Mouse (Mus musculus) G1E (cell line): ENCODE results near the gene Kdelr2. TPM values are rescaled to one million over a fixed set of nuclear protein-coding genes. Genes with fewer than 3 reads are reported as not detected.
"Not testable (repeated sequence)": the region's sequence is repeated elsewhere in the genome, so short reads cannot be mapped to it uniquely, and the experiment has no call there.

Experiments
- ATAC-seq: 2 replicates; pipeline ENCODE4 v1.8.0; 2016; ENCODE audit warnings: mild to moderate bottlenecking; ENCODE audit not compliant: insufficient number of reproducible peaks, poor library complexity, low FRiP score, severe bottlenecking; ENCODE audit errors: extremely low read depth
- DNase-seq: peaks from one replicate; pipeline ENCODE4 v3.0.0; 2012; ENCODE audit warnings: low spot score
- H3K27me3 ChIP-seq: 2 replicates; pipeline ENCODE4 v1.6.1; 2012; ENCODE audit warnings: mild to moderate bottlenecking, low read length, inconsistent platforms; ENCODE audit not compliant: insufficient read depth
- H3K36me3 ChIP-seq: replicated peaks from 2 replicates; pipeline ENCODE3; 2012; ENCODE audit warnings: mild to moderate bottlenecking, inconsistent platforms
- H3K4me1 ChIP-seq: 2 replicates; pipeline ENCODE4 v1.6.1; 2012; ENCODE audit warnings: low read depth, low read length, inconsistent platforms, mixed read lengths; ENCODE audit not compliant: insufficient read depth
- H3K4me3 ChIP-seq: 2 replicates; pipeline ENCODE4 v1.5.1; 2012; ENCODE audit warnings: low read depth, mild to moderate bottlenecking, inconsistent platforms, low read length, moderate library complexity, mixed read lengths
- H3K9me3 ChIP-seq: replicated peaks from 2 replicates; pipeline ENCODE4 v1.6.1; 2012; ENCODE audit warnings: inconsistent platforms
- CTCF ChIP-seq: IDR thresholded peaks from 2 replicates; pipeline ENCODE4 v1.5.1; 2012; ENCODE audit warnings: low read depth, low read length, inconsistent platforms, mixed read lengths
- GATA1 ChIP-seq: IDR thresholded peaks from 2 replicates; pipeline ENCODE4 v1.6.1; 2012; ENCODE audit warnings: borderline replicate concordance, low read length, inconsistent platforms, mixed read lengths
- GATA2 ChIP-seq: IDR thresholded peaks from 2 replicates; pipeline ENCODE4 v1.6.1; 2012; ENCODE audit warnings: low read depth, low read length, inconsistent platforms, borderline replicate concordance
- POLR2AphosphoS5 ChIP-seq: IDR thresholded peaks from 2 replicates; pipeline ENCODE4 v1.6.1; 2012; ENCODE audit warnings: low read depth, low read length, inconsistent platforms; ENCODE audit not compliant: insufficient replicate concordance
- TAL1 ChIP-seq: conservative IDR thresholded peaks from 2 replicates; pipeline ENCODE4 v1.6.1; 2012; ENCODE audit warnings: low read depth, low read length, inconsistent platforms, mixed read lengths
- polyA plus RNA-seq: library from polyadenylated mRNA; stranded (reverse); fragments of >175 nt; gene quantifications from 2 replicates; pipeline ENCODE4 v1.2.3, GENCODE M21; 2012
- total RNA-seq, 2 experiments: library from RNA; stranded (forward) in 1 of 2; stranded (reverse) in 1 of 2; fragments of 200-1000 nt in 1 of 2; fragments of >200 nt in 1 of 2; fragmentation: Nextera tagmentation in 1 of 2; gene quantifications; 2 replicates each; pipeline ENCODE4 v1.2.3; 2014 to 2017

Kdelr2 gene
- total and polyA plus RNA-seq, 3 experiments, result 43.7 to 75.3 (median 59.7) TPM

DNA sequence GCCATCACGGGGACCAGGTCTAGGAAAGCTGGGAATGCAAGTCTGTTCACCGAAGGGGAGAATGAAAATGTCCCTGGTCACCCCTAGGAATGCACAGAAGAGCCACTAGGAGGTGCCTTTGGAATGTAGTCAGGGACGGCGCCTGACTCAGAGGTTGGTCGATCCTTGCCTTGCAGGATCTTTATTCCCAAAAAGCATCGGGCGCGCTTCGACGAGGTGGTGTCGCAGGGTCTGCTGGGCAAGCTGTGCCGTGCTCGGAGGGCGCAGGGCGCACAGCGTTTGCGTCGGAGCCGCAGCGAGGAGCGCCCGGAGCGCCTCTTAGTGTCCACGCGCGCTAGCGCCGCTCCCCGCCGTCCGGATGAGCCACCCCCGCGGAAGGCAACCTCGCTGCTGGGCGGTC, 30.8 kb upstream of the Kdelr2 start:
- Histone ChIP-seq H3K4me3 (no peak overlapping the region), H3K36me3 (no peaks in the 10 kb centered on the region), H3K9me3 (peaks cover 3% of the 10 kb centered on the region), H3K27me3 (peaks cover 29% of the 10 kb centered on the region; the same call in 1 of the 2 replicates), H3K4me1 (peaks cover 9% of the 10 kb centered on the region; the same call in 1 of the 2 replicates)
- no peak for ATAC-seq
- DNase-seq, result no peak
- no peak for TF ChIP-seq POLR2AphosphoS5
- no peak for TF ChIP-seq CTCF
- TF ChIP-seq GATA1, result no peak
- TF ChIP-seq GATA2, result no peak
- TF ChIP-seq TAL1, result no peak

DNA sequence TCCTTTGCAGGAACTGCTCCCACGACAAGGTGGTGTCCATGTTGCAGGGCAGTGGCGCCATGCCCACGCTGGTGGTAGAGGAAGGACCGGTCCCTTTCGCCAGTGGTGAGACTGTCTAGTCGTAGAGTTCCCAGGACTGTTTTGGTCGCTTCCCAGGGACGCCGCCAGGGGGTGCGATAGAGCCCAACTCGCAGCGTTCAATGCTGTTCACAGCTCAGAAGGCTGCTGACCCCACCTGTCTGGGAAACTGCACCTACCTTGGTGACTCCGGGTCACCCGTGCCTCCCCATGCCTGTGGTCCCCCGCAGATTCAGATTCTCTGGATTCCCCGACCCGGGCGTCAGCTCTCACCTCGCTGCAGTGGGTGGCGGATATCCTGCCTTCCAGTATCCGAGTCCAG, 28.4 kb upstream of the Kdelr2 start:
- peak; percentile 38 for DNase-seq
- H3K4me1 ChIP-seq, result peaks cover 6% of the 10 kb centered on the region; the same call in 1 of the 2 replicates
- no peak; the same call in 1 of the 2 replicates for ATAC-seq
- TF ChIP-seq CTCF (peak; percentile 82), POLR2AphosphoS5 (no peak), TAL1 (no peak)
- no peaks in the 10 kb centered on the region for H3K36me3 ChIP-seq
- peaks cover 3% of the 10 kb centered on the region for H3K9me3 ChIP-seq
- H3K4me3 ChIP-seq, result no peak overlapping the region
- peaks cover 27% of the 10 kb centered on the region; the same call in 1 of the 2 replicates for H3K27me3 ChIP-seq

DNA sequence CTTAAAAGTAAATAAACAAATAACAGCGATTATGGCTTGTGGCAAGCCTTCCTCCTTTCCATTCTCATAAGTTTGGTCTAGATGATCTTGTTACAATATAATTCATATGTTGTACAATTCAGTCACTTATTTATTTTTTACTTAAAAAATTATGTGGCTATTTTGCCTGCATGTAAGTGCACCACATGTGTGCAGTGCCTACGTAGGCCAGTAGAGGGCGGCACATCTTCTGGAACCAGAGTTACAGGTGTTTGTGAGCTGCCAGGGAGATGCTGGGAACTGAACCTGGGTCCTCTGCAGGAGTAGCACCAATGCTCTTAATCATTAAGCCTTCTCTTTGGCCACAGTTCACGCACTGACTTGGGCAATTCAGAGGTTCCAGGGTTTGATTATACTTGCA, 27.5 kb upstream of the Kdelr2 start:
- Histone ChIP-seq H3K4me1 (peaks cover 10% of the 10 kb centered on the region; the same call in 1 of the 2 replicates), H3K4me3 (no peak overlapping the region), H3K27me3 (peaks cover 25% of the 10 kb centered on the region; the same call in 1 of the 2 replicates), H3K36me3 (no peaks in the 10 kb centered on the region), H3K9me3 (peaks cover 3% of the 10 kb centered on the region)
- TF ChIP-seq GATA1, result no peak
- TF ChIP-seq POLR2AphosphoS5, result no peak
- no peak for TF ChIP-seq TAL1
- TF ChIP-seq GATA2, result no peak
- 0 out of 2 replicates have a peak, but pooled peaks have one; percentile 18 for TF ChIP-seq CTCF
- DNase-seq (no peak), ATAC-seq (no peak)

DNA sequence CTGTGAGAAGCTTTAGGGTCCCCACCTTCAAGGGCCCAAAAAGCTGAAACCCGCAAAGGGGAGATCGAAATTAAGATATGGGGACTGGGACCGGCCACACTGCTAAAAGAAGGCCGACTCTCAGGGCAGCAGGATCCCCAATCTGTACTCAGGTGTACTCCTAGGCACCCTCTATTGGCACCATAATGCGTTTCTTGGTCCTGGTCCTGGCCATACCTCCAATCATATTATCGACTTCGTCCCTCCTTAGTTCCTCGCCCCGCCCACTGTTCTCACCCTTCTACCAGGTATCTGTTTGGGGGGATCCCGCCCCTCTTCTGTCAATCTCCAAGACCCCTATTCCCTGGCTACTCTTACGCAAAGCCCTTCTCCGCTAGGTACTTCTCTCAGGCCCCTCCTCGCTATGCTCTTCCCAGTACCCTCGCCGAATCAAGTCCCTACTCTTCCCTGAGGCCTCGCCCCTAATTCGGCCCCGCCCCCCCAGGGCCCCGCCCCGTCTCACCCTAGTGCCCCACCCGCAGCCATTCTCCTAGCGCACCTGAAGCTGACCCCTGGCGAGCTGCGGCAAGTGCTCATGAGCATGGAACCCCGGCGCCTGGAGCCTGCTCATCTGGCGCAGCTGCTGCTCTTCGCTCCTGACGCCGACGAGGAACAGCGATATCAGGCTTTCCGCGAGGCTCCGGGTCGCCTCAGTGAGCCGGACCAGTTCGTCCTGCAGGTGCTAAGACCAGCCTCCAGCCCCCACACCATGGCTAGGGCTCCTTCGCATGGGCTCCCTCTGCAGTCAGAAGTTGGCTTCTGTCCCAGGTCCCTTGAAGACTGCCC, 16.6 kb upstream of the Kdelr2 start:
- Histone ChIP-seq H3K27me3 (peaks cover 45% of the 10 kb centered on the region), H3K9me3 (no peaks in the 10 kb centered on the region), H3K4me1 (peaks cover 11% of the 10 kb centered on the region), H3K36me3 (no peaks in the 10 kb centered on the region), H3K4me3 (no peak overlapping the region)
- DNase-seq, result no peak
- no peak for ATAC-seq
- no peak for TF ChIP-seq POLR2AphosphoS5
- no peak for TF ChIP-seq TAL1
- TF ChIP-seq GATA1, result no peak
- no peak for TF ChIP-seq CTCF
- TF ChIP-seq GATA2, result no peak

DNA sequence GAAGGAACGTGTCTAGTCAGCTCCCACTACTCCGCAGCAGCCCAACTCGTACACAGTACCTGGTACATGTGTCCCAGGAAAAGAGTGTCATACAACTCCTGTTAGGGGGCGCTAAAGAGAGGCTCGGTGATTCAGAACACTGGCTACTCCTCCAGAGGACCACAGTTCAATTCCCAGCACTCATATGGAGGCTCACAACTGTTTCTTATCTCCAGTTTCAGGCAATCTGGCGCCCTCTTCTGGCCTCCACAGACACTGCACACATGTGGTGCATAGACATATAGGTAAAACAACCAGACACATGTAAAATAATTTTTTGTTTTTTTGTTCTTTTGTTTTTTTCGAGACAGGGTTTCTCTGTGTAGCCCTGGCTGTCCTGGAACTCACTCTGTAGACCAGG, 9.5 kb upstream of the Kdelr2 start:
- DNase-seq (no peak), ATAC-seq (no peak)
- peaks cover 4% of the 10 kb centered on the region; the same call in 1 of the 2 replicates for H3K4me1 ChIP-seq
- peaks cover 11% of the 10 kb centered on the region for H3K36me3 ChIP-seq
- H3K4me3 ChIP-seq, result no peak overlapping the region
- H3K9me3 ChIP-seq, result peaks cover 3% of the 10 kb centered on the region; the same call in 1 of the 2 replicates
- peaks cover 20% of the 10 kb centered on the region for H3K27me3 ChIP-seq
- TF ChIP-seq CTCF (0 out of 2 replicates have a peak, but pooled peaks have one; percentile 23), POLR2AphosphoS5 (no peak)

DNA sequence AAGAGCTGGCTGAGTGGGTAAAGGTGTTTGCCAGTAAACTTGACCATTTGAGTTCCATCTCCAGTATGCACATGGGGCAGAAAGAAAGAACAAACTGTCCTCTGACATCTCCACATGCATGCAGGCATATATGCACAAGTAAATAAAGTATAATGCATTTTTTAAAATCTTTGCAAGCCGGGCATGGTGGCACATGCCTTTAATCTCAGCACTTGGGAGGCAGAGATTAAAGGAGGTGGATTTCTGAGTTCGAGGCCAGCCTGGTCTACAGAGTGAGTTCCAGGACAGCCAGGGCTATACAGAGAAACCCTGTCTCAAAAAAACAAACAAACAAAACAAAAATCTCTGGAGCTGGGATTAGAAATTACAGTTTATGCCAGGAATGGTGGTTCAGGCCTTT, 8.7 kb upstream of the Kdelr2 start:
- ATAC-seq, H3K9me3 ChIP-seq, H3K4me3 ChIP-seq, H3K4me1 ChIP-seq, DNase-seq: not testable (repeated sequence)
- H3K27me3 ChIP-seq, result peaks cover 19% of the 10 kb centered on the region
- H3K36me3 ChIP-seq, result peaks cover 19% of the 10 kb centered on the region
